Mouse (Mus musculus) midbrain, embryonic 13.5 days (tissue): ENCODE results near the gene Majin. TPM values are rescaled to one million over a fixed set of nuclear protein-coding genes. Genes with fewer than 3 reads are reported as not detected.
A peak's percentile ranks its signal among the peaks of the same experiment; 100 is the strongest.

ENCODE experiments used
- ATAC-seq: fragments of 200-750 bp; cut with Nextera tagmentation; 2 replicates; pipeline ENCODE4 v1.8.0; 2017; ENCODE audit warnings: mild to moderate bottlenecking, moderate TSS enrichment, moderate library complexity
- H3K27ac ChIP-seq: fragments of 300-500 bp; sonication (generic); 2 replicates; pipeline ENCODE4 v1.5.1; 2015; ENCODE audit warnings: inconsistent platforms, mild to moderate bottlenecking, moderate library complexity
- H3K27me3 ChIP-seq: fragments of 300-500 bp; sonication (generic); 2 replicates; pipeline ENCODE4 v1.6.1; 2015; ENCODE audit warnings: mild to moderate bottlenecking, inconsistent platforms
- H3K36me3 ChIP-seq: fragments of 300-500 bp; sonication (generic); 2 replicates; pipeline ENCODE4 v1.6.1; 2015; ENCODE audit warnings: mild to moderate bottlenecking, inconsistent platforms
- H3K4me1 ChIP-seq: fragments of 300-500 bp; sonication (generic); replicated peaks from 2 replicates; pipeline ENCODE4 v1.6.1; 2015; ENCODE audit warnings: inconsistent platforms
- H3K4me2 ChIP-seq: fragments of 300-500 bp; sonication (generic); replicated peaks from 2 replicates; pipeline ENCODE4 v1.6.1; 2015; ENCODE audit warnings: moderate library complexity, mild to moderate bottlenecking, inconsistent platforms
- H3K4me3 ChIP-seq: fragments of 300-500 bp; sonication (generic); replicated peaks from 2 replicates; pipeline ENCODE4 v1.5.1; 2015; ENCODE audit warnings: mild to moderate bottlenecking, inconsistent platforms
- H3K9ac ChIP-seq: fragments of 300-500 bp; sonication (generic); replicated peaks from 2 replicates; pipeline ENCODE4 v1.6.1; 2015; ENCODE audit warnings: mild to moderate bottlenecking, inconsistent platforms
- H3K9me3 ChIP-seq: fragments of 300-500 bp; sonication (generic); 2 replicates; pipeline ENCODE4 v1.6.1; 2016; ENCODE audit warnings: mild to moderate bottlenecking, inconsistent platforms
- WGBS: fragments of 180-500 bp; shearing (Covaris S2); methylation state at CpG from one replicate; pipeline ENCODE4 v1.1.7; 2015; 5-methylcytosine and 5-hydroxymethylcytosine counted together
- polyA plus RNA-seq: library from polyadenylated mRNA; unstranded; fragments of >200 nt; fragmentation: Nextera tagmentation; extraction: Ambion mirVana; gene quantifications from 2 replicates; pipeline ENCODE4 v1.2.1, GENCODE M21; 2015

Majin gene
- polyA plus RNA-seq, 1 experiment from 2014 or later, result not detected

DNA sequence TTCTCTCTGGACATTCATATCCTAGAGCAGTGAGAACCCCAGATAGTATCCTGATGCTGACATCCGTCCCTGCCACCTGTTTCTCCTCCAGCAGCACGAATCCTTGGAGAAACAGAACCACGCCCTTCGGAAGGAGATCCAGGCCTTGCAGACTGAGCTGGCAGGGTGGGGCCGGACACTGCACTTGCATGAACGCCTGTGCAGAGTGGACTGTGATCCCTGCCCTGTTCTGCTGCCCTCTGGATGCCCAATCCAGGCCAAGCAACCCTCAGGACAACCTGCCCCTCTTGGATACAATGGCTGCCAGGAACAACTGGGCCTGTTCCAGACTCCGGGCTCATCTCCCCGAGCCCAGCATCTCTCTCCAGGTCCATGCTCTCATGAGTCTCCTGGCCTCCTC, 13.0 kb upstream of the Majin start:
- Histone ChIP-seq H3K4me3 (no peak overlapping the region), H3K4me1 (no peaks in the 10 kb centered on the region), H3K9me3 (no peaks in the 10 kb centered on the region), H3K27me3 (no peaks in the 10 kb centered on the region), H3K36me3 (no peaks in the 10 kb centered on the region), H3K9ac (no peak overlapping the region), H3K27ac (no peak overlapping the region), H3K4me2 (no peak overlapping the region)
- no peak for ATAC-seq
- WGBS, result 86% methylated on average over 8 of the region's 8 CpGs

DNA sequence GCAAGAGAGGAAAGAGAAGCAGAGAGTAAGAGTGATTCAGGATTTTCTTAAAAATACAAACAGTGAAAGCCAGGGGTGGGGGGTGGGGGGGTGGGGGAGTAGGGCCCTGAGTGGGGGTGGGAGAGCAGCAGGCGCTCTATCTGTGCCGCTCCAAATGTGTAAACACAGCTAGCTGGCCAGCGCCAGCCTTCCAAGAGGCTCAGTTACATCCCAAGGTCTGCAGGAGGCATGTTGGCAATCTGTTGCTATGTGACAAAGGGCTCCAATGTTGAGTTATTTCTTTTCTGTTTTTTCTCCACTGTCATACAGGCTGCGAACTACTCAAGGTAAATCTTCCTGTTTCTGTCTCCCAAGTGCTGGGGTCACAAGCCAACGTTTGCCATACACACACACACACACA, 9.4 kb upstream of the Majin start:
- H3K27ac ChIP-seq, result no peak overlapping the region
- ATAC-seq, result no peak
- H3K9me3 ChIP-seq, result no peaks in the 10 kb centered on the region
- H3K4me1 ChIP-seq, result no peaks in the 10 kb centered on the region
- no peak overlapping the region for H3K4me2 ChIP-seq
- H3K27me3 ChIP-seq, result no peaks in the 10 kb centered on the region
- no peaks in the 10 kb centered on the region for H3K36me3 ChIP-seq
- H3K9ac ChIP-seq, result no peak overlapping the region
- WGBS, result 46% methylated on average over 5 of the region's 5 CpGs
- no peak overlapping the region for H3K4me3 ChIP-seq

GRCm38 (mm10) chr19:6178775-6179174, 5.4 kb upstream of the Majin start:
- Histone ChIP-seq H3K9ac (no peak overlapping the region), H3K4me3 (no peak overlapping the region), H3K27me3 (no peaks in the 10 kb centered on the region), H3K27ac (no peak overlapping the region), H3K4me1 (peaks cover 4% of the 10 kb centered on the region; the same call in 1 of the 2 replicates), H3K9me3 (no peaks in the 10 kb centered on the region), H3K4me2 (no peak overlapping the region), H3K36me3 (no peaks in the 10 kb centered on the region)
- WGBS, result 91% methylated on average over 6 of the region's 6 CpGs
- ATAC-seq, result no peak

DNA sequence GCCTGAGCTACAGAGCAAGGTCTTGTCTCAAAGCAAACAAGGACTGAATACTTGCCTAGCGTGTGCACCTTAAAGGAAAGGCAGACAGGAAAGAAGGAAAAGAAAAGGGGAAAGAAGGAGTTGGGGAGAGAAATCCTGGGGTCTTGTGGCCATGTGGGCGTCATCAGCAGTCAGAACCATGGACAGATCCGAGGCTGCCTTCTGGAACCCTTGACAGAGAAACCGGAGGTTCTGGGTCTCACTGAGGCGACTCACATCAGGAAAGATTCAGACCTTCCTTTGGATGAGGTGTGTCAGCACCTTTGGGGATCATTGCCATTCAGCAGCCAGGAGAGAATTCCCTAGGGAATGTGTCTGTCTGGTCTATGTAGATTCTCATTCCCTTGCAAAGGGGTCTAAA, 2.6 kb upstream of the Majin start:
- peaks cover 4% of the 10 kb centered on the region; the same call in 1 of the 2 replicates for H3K4me1 ChIP-seq
- no peak for ATAC-seq
- no peak overlapping the region for H3K9ac ChIP-seq
- H3K4me3 ChIP-seq, result no peak overlapping the region
- H3K36me3 ChIP-seq, result no peaks in the 10 kb centered on the region
- no peak overlapping the region for H3K27ac ChIP-seq
- H3K9me3 ChIP-seq, result no peaks in the 10 kb centered on the region
- WGBS, result 40% methylated on average over 5 of the region's 5 CpGs
- no peaks in the 10 kb centered on the region for H3K27me3 ChIP-seq
- no peak overlapping the region for H3K4me2 ChIP-seq

DNA sequence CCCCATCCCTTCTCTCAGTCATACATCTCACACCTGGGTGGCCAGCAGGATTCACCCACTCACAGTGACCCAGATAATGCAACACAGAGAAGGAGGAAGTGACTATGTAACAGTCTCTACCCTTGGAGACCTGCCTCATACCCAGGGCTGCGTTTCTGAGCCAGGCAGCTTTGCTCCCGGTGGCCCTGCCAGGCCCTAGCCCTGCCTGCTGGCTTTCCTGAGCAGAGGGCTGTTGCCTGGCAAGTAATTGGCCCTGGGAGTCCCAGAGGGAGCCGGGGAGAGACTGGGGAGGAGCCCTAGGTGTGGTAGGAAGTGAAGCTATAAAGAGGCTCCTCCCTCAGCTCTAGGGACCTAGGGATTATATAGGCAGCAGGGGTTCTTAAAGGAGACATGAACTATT, 1.7 kb upstream of the Majin start:
- Histone ChIP-seq H3K27ac (no peak overlapping the region), H3K36me3 (no peaks in the 10 kb centered on the region), H3K4me3 (no peak overlapping the region), H3K4me2 (no peak overlapping the region), H3K27me3 (no peaks in the 10 kb centered on the region), H3K4me1 (peaks cover 4% of the 10 kb centered on the region; the same call in 1 of the 2 replicates), H3K9me3 (no peaks in the 10 kb centered on the region), H3K9ac (no peak overlapping the region)
- 13% methylated on average over 3 of the region's 3 CpGs for WGBS
- no peak for ATAC-seq

GRCm38 (mm10) chr19:6204265-6204664, 20.1 kb downstream of the Majin start:
- no peaks in the 10 kb centered on the region for H3K36me3 ChIP-seq
- H3K27ac ChIP-seq, result no peak overlapping the region
- no peaks in the 10 kb centered on the region for H3K27me3 ChIP-seq
- no peaks in the 10 kb centered on the region for H3K4me1 ChIP-seq
- no peak overlapping the region for H3K4me2 ChIP-seq
- 87% methylated on average over 2 of the region's 2 CpGs for whole genome bisulfite sequencing
- ATAC-seq, result no peak
- no peak overlapping the region for H3K9ac ChIP-seq
- H3K4me3 ChIP-seq, result no peak overlapping the region
- no peaks in the 10 kb centered on the region for H3K9me3 ChIP-seq

DNA sequence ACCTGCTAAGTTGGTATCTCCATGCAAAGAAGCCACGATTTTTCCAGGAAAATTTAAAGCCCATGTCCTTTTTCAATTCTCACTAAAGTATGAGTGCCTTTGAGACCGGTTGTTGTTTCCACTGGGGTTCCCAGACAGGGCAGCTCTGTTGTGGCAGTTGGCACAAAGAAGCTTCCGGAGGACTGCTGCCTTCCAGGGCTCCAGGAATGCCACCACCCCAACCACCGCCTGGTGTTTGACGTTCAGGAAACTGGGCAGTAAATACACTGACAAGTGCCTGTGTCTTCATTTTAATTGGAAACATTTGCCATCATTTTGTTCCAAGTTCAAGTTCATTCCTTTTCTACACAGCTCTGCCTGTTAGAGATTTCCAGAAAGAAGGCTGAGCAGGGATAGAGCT, 22.5 kb downstream of the Majin start:
- Histone ChIP-seq H3K9me3 (no peaks in the 10 kb centered on the region), H3K4me1 (no peaks in the 10 kb centered on the region), H3K9ac (no peak overlapping the region), H3K4me2 (no peak overlapping the region), H3K36me3 (no peaks in the 10 kb centered on the region), H3K27ac (no peak overlapping the region), H3K27me3 (no peaks in the 10 kb centered on the region), H3K4me3 (no peak overlapping the region)
- 77% methylated on average over 5 of the region's 5 CpGs for WGBS
- no peak for ATAC-seq

- H3K27ac ChIP-seq, result no peak overlapping the region
- no peak overlapping the region for H3K4me3 ChIP-seq
- H3K9ac ChIP-seq, result no peak overlapping the region
- 82% methylated on average over 6 of the region's 6 CpGs for WGBS
- no peak overlapping the region for H3K4me2 ChIP-seq
- H3K4me1 ChIP-seq, result no peaks in the 10 kb centered on the region
- no peaks in the 10 kb centered on the region for H3K27me3 ChIP-seq
- H3K9me3 ChIP-seq, result no peaks in the 10 kb centered on the region
- no peak for ATAC-seq
- H3K36me3 ChIP-seq, result no peaks in the 10 kb centered on the region
Observed at GRCm38 (mm10) chr19:6216046-6216705, 32.0 kb downstream of the Majin start.

GRCm38 (mm10) chr19:6218606-6219005, 34.4 kb downstream of the Majin start:
- Histone ChIP-seq H3K9ac (no peak overlapping the region), H3K27ac (no peak overlapping the region), H3K36me3 (no peaks in the 10 kb centered on the region), H3K4me3 (no peak overlapping the region), H3K9me3 (no peaks in the 10 kb centered on the region), H3K27me3 (no peaks in the 10 kb centered on the region), H3K4me2 (no peak overlapping the region), H3K4me1 (no peaks in the 10 kb centered on the region)
- WGBS, result 69% methylated on average over 6 of the region's 6 CpGs
- no peak for ATAC-seq

DNA sequence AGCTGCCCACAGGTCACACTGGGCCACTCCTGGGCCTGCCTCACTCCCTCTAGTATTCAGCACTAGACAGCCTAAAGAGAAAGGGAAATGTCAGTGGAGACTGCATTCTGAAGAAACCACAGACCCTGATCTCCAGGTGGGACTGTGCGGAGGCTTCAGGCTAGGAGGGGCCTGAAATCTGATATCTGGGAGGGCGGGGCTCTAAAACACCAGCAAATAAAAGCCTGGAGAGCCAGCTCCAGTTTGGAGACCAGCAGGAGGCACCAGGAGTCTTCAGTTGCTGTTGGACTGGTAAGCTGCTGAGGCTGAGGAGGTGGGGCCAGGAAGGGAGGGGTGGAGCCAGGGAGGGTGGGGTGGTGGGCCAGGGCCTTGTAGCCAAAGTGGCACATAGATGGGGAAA, 41.9 kb downstream of the Majin start, which contains the start of gene Gpha2:
Gene Gpha2, plus strand, starts transcription at position 246 of the 400 bp plus-strand sequence.
- no peaks in the 10 kb centered on the region for H3K4me1 ChIP-seq
- peaks cover 52% of the 10 kb centered on the region for H3K36me3 ChIP-seq
- 13% methylated on average over 2 of the region's 2 CpGs for WGBS
- H3K9me3 ChIP-seq, result no peaks in the 10 kb centered on the region
- H3K4me3 ChIP-seq, result no peak within 1 kb of the TSS
- ATAC-seq, result no peak
- 0 out of 2 replicates have a peak within 1 kb of the TSS, but pooled peaks have one; percentile 3 for H3K9ac ChIP-seq
- H3K27me3 ChIP-seq, result no peaks in the 10 kb centered on the region
- no peak within 1 kb of the TSS for H3K4me2 ChIP-seq
- no peak within 1 kb of the TSS for H3K27ac ChIP-seq

DNA sequence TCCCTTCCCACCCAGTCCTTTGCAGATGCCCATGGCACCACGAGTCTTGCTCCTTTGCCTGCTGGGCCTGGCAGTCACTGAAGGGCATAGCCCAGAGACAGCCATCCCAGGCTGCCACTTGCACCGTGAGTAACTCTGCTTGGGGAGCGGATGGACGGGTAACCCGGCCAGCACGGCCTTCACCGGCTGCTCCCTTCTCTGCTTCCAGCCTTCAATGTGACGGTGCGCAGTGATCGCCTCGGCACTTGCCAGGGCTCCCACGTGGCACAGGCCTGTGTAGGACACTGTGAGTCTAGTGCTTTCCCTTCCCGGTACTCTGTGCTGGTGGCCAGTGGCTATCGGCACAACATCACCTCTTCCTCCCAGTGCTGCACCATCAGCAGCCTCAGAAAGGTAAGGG, 42.6 kb downstream of the Majin start:
- 92% methylated on average over 14 of the region's 14 CpGs for WGBS
- no peak for ATAC-seq
- no peaks in the 10 kb centered on the region for H3K9me3 ChIP-seq
- H3K27me3 ChIP-seq, result no peaks in the 10 kb centered on the region
- no peak overlapping the region for H3K4me2 ChIP-seq
- no peak overlapping the region for H3K4me3 ChIP-seq
- 0 out of 2 replicates have a peak overlapping the region, but pooled peaks have one; percentile 3 for H3K9ac ChIP-seq
- no peak overlapping the region for H3K27ac ChIP-seq
- H3K36me3 ChIP-seq, result peaks cover 58% of the 10 kb centered on the region
- H3K4me1 ChIP-seq, result no peaks in the 10 kb centered on the region

- ATAC-seq, result no peak
- H3K9me3 ChIP-seq, result no peaks in the 10 kb centered on the region
- H3K9ac ChIP-seq, result no peak overlapping the region
- H3K36me3 ChIP-seq, result peaks cover 68% of the 10 kb centered on the region
- H3K4me2 ChIP-seq, result no peak overlapping the region
- no peaks in the 10 kb centered on the region for H3K27me3 ChIP-seq
- H3K4me1 ChIP-seq, result no peaks in the 10 kb centered on the region
- WGBS, result 82% methylated on average over 4 of the region's 4 CpGs
- no peak overlapping the region for H3K4me3 ChIP-seq
- no peak overlapping the region for H3K27ac ChIP-seq
Observed at GRCm38 (mm10) chr19:6227864-6228263, 43.7 kb downstream of the Majin start.

GRCm38 (mm10) chr19:6230411-6230810, 46.2 kb downstream of the Majin start:
- no peak overlapping the region for H3K4me3 ChIP-seq

More at GRCm38 (mm10) chr19:6230411-6230810, 46.2 kb downstream of the Majin start:
- no peaks in the 10 kb centered on the region for H3K9me3 ChIP-seq
- no peak overlapping the region for H3K9ac ChIP-seq
- 92% methylated on average over 4 of the region's 4 CpGs for WGBS
- H3K4me2 ChIP-seq, result no peak overlapping the region
- ATAC-seq, result no peak
- H3K4me1 ChIP-seq, result peaks cover 16% of the 10 kb centered on the region
- H3K36me3 ChIP-seq, result peaks cover 77% of the 10 kb centered on the region
- no peaks in the 10 kb centered on the region for H3K27me3 ChIP-seq
- no peak overlapping the region for H3K27ac ChIP-seq
